Mouse (Mus musculus) layer of hippocampus, adult 2 months (tissue): ENCODE results near the gene Gm13289. TPM values are rescaled to one million over a fixed set of nuclear protein-coding genes. Genes with fewer than 3 reads are reported as not detected.
"Not testable (repeated sequence)": the region's sequence is repeated elsewhere in the genome, so short reads cannot be mapped to it uniquely, and the experiment has no call there.

ENCODE experiments used
- DNase-seq, 2 experiments: peaks; one replicate each; pipeline ENCODE4 v3.0.0; 2022; ENCODE audit warnings: low spot score in 2 of 2
- H3K27ac ChIP-seq: fragments of 200-600 bp; 2 replicates; pipeline ENCODE4 v1.8.1; 2022
- H3K4me3 ChIP-seq: fragments of 200-600 bp; 2 replicates; pipeline ENCODE4 v1.8.1; 2022; ENCODE audit warnings: mild to moderate bottlenecking
- CTCF ChIP-seq: fragments of 200-600 bp; conservative IDR thresholded peaks from 2 replicates; pipeline ENCODE4 v1.8.1; 2022; ENCODE audit warnings: antibody characterized with exemption, mild to moderate bottlenecking, moderate library complexity
- long read RNA-seq, 2 experiments: library from polyadenylated mRNA; stranded (forward); transcript quantifications; one replicate each; pipeline ENCODE4 v2.0.0; 2021; ENCODE audit warnings: borderline mapping rate in 2 of 2
- total RNA-seq, 2 experiments: library from RNA; stranded (reverse); gene quantifications; 2 replicates each; pipeline ENCODE4 v1.2.3; 2021

Gm13289 gene
- total RNA-seq = not detected
- long read RNA-seq, experiment 1 = 0 reads
- long read RNA-seq, experiment 2 = 0 reads

DNA sequence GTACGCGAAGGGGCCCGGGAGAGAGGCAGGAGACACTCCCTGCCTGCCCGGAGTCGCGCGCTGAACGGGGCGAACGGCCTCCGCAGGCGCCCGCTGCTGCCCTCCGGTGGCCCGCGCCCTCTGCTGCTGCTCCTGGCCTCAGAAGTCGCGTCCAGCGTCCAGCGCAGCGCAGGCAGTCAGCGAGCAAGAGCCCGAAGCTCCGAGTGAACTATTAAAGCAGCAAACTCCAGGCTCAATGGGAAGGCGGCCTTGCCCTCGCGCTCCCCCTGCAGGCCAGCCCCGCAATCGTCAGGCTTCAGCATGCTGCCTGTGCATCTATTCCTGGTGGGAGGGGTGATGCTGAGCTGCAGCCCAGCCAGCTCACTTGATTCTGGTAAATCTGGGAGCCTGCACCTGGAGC is at the start of gene Gm13289:
Gene Gm13289 (plus strand): TSS at position 301 of the 400 bp plus-strand sequence.
- not testable (repeated sequence) for H3K27ac ChIP-seq, H3K4me3 ChIP-seq, DNase-seq

DNA sequence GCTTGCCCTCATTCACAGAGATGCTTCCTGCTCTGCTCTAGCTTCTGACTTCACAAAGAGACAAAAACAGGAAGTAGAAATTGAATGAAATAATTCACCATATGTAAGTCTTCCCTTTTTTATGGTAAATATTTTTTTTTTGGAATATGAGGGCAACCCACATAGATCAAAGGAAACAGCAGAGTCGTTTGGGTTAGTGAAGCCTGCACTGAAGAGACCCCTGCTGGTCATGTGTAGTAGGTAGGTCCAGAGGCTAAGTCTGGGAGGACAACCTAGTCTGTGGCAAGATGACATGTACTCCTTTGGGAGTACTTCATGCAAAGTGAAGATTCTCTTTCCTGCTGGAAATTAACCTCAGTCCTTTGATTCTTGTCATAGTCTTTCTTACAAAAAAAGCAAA is 49.4 kb upstream of the Gm13289 start:
- H3K4me3 ChIP-seq = no peak overlapping the region
- no peak for DNase-seq
- TF ChIP-seq CTCF = peak; percentile 77
- H3K27ac ChIP-seq = no peak overlapping the region

DNA sequence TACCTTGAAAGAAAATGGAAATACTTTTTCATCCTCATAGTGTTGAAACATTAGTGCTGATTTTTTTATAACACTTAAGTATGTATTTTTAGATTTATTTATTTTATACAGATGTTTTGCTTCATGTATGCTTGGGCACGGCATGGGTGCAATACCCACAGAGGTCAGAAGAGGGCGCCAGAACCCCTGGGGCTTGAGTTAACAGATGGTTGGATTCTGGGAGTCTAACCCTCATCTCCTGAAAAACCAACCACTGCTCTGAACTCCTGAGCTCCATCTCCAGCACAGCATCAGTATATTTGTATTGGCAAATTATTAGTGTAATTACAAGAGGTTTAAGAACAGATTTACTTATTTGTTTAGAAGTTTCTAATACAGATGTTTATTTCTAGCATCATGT is 38.2 kb upstream of the Gm13289 start:
- Histone ChIP-seq H3K27ac (no peak overlapping the region), H3K4me3 (no peak overlapping the region)
- DNase-seq = peak in 1 of 2 experiments; percentile 56
- peak; percentile 98 for TF ChIP-seq CTCF

- no peak for DNase-seq
- no peak for TF ChIP-seq CTCF
Observed at GRCm38 (mm10) chr4:88739036-88739435, 37.7 kb upstream of the Gm13289 start.

GRCm38 (mm10) chr4:88741426-88741825 is 35.3 kb upstream of the Gm13289 start:
- no peak for TF ChIP-seq CTCF
- H3K27ac ChIP-seq = no peak overlapping the region
- H3K4me3 ChIP-seq = no peak overlapping the region
- DNase-seq = no peak

More at GRCm38 (mm10) chr4:88739036-88739435, 37.7 kb upstream of the Gm13289 start:
- no peak overlapping the region for H3K4me3 ChIP-seq
- H3K27ac ChIP-seq = no peak overlapping the region

DNA sequence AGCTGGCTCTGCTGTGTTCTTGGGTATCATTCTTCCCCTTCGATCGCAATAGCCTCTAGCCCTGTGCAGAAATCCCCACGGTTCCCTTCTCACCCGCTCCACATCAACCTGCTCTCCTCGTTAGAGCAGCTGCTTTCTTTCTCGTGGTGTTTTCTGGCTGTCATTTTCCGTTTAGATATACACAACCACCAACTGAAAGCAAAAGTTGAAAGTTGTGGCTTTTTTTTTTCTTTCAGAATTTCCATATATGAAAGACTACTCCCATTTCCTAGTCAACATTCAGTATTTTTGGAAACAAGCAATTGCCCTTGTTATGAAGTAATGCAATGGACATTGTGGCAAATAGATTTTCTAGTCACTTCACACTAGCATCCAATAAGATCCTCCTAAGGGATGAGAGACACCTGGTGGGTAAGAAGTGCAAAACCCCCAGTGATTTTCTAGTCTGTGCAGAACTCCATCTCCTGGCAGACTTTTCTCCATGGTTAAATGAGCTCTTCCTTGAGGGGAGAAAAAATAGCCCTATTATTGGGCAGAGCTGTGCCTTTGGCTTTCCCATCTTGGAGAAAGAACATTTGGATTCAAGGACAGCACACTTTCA is 33.9 kb upstream of the Gm13289 start:
- DNase-seq = no peak
- no peak overlapping the region for H3K4me3 ChIP-seq

DNA sequence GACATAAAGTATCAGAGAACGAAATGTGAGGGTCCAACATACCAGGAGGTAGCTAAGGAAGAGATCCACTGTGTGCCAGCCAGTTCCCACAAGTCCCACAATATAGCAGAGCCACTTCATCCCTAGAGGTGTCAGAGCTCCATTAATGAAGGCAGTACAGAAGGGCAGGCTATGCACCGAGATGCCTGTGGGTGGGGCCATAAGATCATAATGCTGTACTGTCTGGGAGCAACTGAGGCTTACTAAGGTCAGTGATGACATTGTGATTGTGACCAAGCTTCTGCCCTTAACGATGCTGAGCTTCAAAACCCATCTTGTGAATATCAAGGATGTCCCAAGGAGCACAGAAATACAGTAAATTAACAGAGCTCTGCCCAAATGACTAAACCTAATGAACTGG is 32.5 kb upstream of the Gm13289 start:
- no peak overlapping the region for H3K27ac ChIP-seq
- no peak overlapping the region for H3K4me3 ChIP-seq
- no peak for DNase-seq
- TF ChIP-seq CTCF = 0 out of 2 replicates have a peak, but pooled peaks have one; percentile 16

More for the DNA sequence above, 33.9 kb upstream of the Gm13289 start:
- no peak overlapping the region for H3K27ac ChIP-seq
- TF ChIP-seq CTCF = peak; percentile 56

DNA sequence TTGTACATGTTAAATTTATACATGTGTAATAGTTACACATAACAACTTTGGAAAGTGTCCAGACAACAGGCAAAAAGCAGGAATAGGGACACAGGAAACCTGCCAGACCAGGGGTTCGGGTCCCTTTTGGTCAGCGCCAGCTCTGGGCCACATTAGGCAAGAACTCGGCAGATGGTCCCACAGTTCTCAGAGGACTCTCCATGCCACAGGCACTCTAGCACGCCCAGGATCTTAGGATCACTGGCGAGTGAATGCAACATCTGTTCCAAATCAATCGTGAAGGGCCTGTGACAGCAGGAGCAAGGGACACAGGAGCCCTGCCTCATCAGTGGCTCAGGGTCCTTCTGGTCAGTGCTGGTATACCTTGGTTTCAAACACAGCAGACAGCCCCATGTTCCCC is 26.8 kb upstream of the Gm13289 start:
- no peak for DNase-seq
- TF ChIP-seq CTCF = no peak
- Histone ChIP-seq H3K27ac (no peak overlapping the region), H3K4me3 (no peak overlapping the region)

DNA sequence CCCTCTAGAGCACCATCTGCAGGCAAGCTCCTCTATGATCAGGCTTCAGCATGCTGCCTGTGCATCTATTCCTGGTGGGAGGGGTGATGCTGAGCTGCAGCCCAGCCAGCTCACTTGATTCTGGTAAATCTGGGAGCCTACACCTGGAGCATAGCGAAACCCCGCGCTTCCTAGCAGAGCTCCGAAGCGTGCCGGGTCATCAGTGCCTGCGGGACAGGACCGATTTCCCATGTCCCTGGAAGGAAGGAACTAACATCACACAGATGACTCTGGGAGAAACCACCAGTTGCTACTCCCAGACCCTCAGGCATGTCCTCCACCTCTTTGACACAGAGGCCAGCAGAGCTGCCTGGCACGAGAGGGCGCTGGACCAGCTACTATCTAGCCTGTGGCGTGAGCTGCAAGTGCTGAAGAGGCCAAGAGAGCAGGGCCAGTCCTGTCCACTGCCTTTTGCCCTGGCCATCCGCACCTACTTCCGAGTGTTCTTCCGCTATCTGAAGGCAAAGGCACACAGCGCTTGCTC is 21.8 kb upstream of the Gm13289 start, which contains the start of gene Gm13271:
Gene Gm13271 (plus strand): TSS at position 51 of the 523 bp plus-strand sequence.
- H3K27ac ChIP-seq, H3K4me3 ChIP-seq: not testable (repeated sequence)
- peak; percentile 53 for TF ChIP-seq CTCF
- DNase-seq = peak; percentile 60 to 67

GRCm38 (mm10) chr4:88756581-88757513 is 19.9 kb upstream of the Gm13289 start:
- not testable (repeated sequence) for DNase-seq
- H3K4me3 ChIP-seq = peak overlapping the region; percentile 55
- H3K27ac ChIP-seq = peak overlapping the region; percentile 61; the same call in 1 of the 2 replicates

GRCm38 (mm10) chr4:88757628-88758031 is 19.1 kb upstream of the Gm13289 start:
- DNase-seq = peak; percentile 84 to 90
- H3K27ac ChIP-seq = not testable (repeated sequence)
- peak overlapping the region; percentile 55 for H3K4me3 ChIP-seq
- TF ChIP-seq CTCF = peak; percentile 72

DNA sequence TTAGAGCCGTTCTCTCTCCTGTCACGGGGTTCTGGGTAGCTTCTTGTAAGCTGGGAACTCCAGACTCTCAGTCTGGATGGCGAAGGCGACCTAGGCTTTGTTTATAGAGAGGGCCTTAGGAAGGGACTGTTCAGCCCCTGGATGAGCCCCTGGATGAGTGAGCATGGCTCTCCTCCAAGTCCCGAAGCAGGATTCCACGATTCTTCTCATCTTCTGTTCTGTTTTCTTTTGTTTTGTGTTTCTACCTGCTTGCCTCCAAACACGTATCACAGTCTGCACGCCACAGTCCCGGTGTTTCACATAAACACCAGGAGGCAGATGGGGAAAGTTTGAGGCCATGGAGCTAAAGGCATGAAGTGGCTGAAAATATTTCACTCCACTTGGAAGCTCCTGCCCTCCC is 18.0 kb upstream of the Gm13289 start:
- H3K27ac ChIP-seq, H3K4me3 ChIP-seq: not testable (repeated sequence)
- DNase-seq = peak in 1 of 2 experiments; percentile 27

DNA sequence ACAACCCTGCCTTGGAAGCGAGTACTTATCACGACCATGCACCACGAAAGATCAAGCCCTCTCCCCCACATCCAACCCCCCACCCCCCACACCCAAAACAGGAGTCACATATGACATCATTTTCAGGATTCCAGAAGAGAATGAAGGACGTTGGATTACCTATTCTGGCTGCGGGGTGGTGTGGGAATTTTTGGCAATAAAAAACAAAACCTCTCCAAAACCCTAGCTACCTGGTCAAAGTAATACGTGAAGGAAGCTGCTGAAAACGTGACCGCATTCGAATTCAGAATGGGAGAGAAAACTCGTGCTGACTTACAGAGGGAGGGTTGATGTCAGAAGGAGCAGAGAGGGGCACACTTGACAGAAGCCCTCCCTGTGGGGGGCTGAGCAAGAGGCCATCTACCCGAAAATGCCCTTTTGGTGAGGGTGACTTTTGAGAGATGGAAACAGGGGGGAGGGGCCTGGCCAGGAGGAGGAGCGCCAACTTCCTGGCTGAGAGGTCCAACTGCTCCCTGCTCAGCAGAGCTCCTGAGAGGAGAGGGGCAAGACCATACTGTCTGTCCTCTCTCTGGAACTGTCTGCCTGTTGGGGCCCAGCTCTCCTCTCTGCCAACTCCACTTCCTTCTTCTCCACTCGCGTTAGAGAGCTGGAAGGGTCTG is 17.0 kb upstream of the Gm13289 start, which contains the start of gene Gm13283:
Gene Gm13283 (plus strand): TSS at position 510 of the 659 bp plus-strand sequence.
- DNase-seq = peak in 1 of 2 experiments; percentile 13
- H3K4me3 ChIP-seq = peak within 1 kb of the TSS; percentile 30; the same call in 1 of the 2 replicates
- not testable (repeated sequence) for H3K27ac ChIP-seq
